ENCODE assay signal across 11 mouse cellular contexts in genomic region chr10:123426527-123427363, GRCm38 (mm10).
DNase-seq lines count a peak whose midpoint lies in the region; ATAC-seq lines count a peak whose summit lies in the region.
"Had no signal": no experiment of that assay in that cellular context is flagged by ENCODE, and none has a peak within 500 bp of the region (broad histone marks: within the 10 kb centered on the region; RNA-seq: fewer than 3 reads in every experiment).

No protein-coding gene starts in this region.

- no peak overlapping the region for H3K4me2 ChIP-seq in neural tube, embryonic 15.5 days
- H3K4me2 ChIP-seq: hindbrain, embryonic 12.5 days; limb, embryonic 12.5 days had no signal

- no peaks in the 10 kb centered on the region for H3K4me1 ChIP-seq in neural tube, embryonic 15.5 days
- H3K4me1 ChIP-seq: hindbrain, embryonic 12.5 days; limb, embryonic 12.5 days had no signal

- H3K27me3 ChIP-seq in neural tube, embryonic 15.5 days (replicated peaks), result no peaks in the 10 kb centered on the region
- H3K27me3 ChIP-seq: hindbrain, embryonic 12.5 days; limb, embryonic 12.5 days had no signal

- no peak overlapping the region for H3K9ac ChIP-seq in neural tube, embryonic 15.5 days (replicated peaks)
- H3K9ac ChIP-seq: hindbrain, embryonic 12.5 days; limb, embryonic 12.5 days had no signal

- no peak for ATAC-seq in neural tube, embryonic 15.5 days (ENCODE audit: low FRiP score)

- H3K27ac ChIP-seq in neural tube, embryonic 15.5 days (replicated peaks), result no peak overlapping the region
- H3K27ac ChIP-seq: gastrocnemius, adult 2 months; hindbrain, embryonic 12.5 days; limb, embryonic 12.5 days had no signal

- no peaks in the 10 kb centered on the region for H3K9me3 ChIP-seq in neural tube, embryonic 15.5 days (replicated peaks)
- H3K9me3 ChIP-seq: hindbrain, embryonic 12.5 days; limb, embryonic 12.5 days had no signal

- DNase-seq in gastrocnemius, postnatal 25 days, result peak; percentile 6
- DNase-seq in gastrocnemius, adult 18-20 months (ENCODE audit: low spot score), result no peak
- peak; percentile 32 for DNase-seq in cerebellum, adult 9-10 months
- DNase-seq in layer of hippocampus, adult 18-20 months (ENCODE audit: low spot score in 2 of 2), result peak; percentile 82 to 93
- DNase-seq in left cerebral cortex, postnatal 4 days, result peak; percentile 24
- DNase-seq in adrenal gland, postnatal 14 days, result no peak
- no peak for DNase-seq in embryo, embryonic 11 days
- DNase-seq: gastrocnemius, adult 2 months had no signal

- intact Hi-C loops in left cerebral cortex, postnatal 4 days (cut with DNase I), result no loop called here

- no peaks in the 10 kb centered on the region for H3K36me3 ChIP-seq in neural tube, embryonic 15.5 days
- H3K36me3 ChIP-seq: hindbrain, embryonic 12.5 days; limb, embryonic 12.5 days had no signal

- 79% methylated on average over 8 of the region's 8 CpGs for WGBS in neural tube, embryonic 15.5 days

- H3K4me3 ChIP-seq in neural tube, embryonic 15.5 days (replicated peaks), result no peak overlapping the region
- H3K4me3 ChIP-seq: gastrocnemius, adult 2 months; hindbrain, embryonic 12.5 days; limb, embryonic 12.5 days had no signal

Comparison
In these comparisons a context has a peak if more than half of its experiments do, and no peak if none do; other contexts are left out.
1. DNase-seq: peak in gastrocnemius, postnatal 25 days (single experiment), cerebellum, adult 9-10 months (single experiment), layer of hippocampus, adult 18-20 months (2 of 2) and left cerebral cortex, postnatal 4 days (single experiment); none in gastrocnemius, adult 18-20 months (single experiment), adrenal gland, postnatal 14 days (single experiment) and embryo, embryonic 11 days (single experiment).